Mouse (Mus musculus) urinary bladder, postnatal 4 days (tissue): ENCODE measurements at regions not wholly inside any gene's neighbourhood (a gene's known extent, or its start where the extent isn't known, plus 50 kb on each side); places are given as distances from the start of the nearest gene placed in this dataset.

Experiments
- DNase-seq, 2 experiments: peaks; one replicate each; pipeline ENCODE4 v3.0.0; 2021 to 2022; ENCODE audit warnings: low spot score in 2 of 2

GRCm38 (mm10) chr8:57705957-57706356, 53.1 kb upstream of the Galnt7 start:
- DNase-seq: no peak

- no peak for DNase-seq
These were observed 51.3 kb upstream of the Galnt7 start for GRCm38 (mm10) chr8:57704161-57704560.

- peak in 1 of 2 experiments; percentile 24 for DNase-seq
These were observed 49.7 kb upstream of the Galnt7 start for GRCm38 (mm10) chr8:57702407-57703113.
